Mouse (Mus musculus): ENCODE measurements around the gene Galc.
"Not testable (repeated sequence)": the region's sequence is repeated elsewhere in the genome, so short reads cannot be mapped to it uniquely, and the experiment has no call there.

Gene Galc

DNA sequence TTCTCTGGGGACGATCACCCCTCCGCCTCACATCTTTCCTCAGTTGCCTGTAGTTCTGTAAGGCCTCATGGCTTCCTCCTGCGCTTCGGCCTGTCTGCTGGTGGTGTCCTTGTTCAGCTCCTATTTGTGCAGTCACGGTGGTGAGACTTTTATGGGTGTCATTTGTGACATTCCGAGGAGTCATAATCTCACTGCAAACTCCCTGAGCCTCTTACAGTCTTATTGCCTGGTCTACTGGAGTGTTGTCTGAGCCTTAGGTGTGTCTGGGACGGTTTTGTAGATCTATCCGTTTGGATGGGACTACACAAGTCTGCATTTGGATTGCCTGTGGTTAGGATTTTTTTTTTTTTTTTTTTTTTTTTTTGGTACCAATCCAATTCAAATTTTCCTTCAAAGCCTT lies 8.9 kb downstream of the Galc start:
- DNase-seq, result no peak

DNA sequence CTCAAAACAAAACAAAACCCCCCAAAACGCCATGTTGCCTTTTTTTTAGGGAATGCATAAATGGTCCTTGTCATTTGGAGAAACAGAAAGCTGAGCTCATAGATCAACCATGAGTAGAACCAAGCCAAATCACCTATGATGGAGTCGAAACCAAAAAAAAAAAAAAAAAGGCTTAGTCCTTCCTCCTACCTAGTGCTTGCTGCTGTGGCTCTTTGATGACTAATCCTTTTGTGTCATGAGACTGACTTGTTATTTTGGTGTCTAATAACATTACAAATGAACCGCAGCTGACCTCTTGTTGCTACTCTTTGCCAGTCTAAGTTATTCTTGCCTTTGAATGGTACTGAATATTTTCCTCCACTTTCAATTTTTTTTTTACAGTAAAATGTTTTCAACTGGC lies 9.6 kb downstream of the Galc start:
- no peak for DNase-seq

DNA sequence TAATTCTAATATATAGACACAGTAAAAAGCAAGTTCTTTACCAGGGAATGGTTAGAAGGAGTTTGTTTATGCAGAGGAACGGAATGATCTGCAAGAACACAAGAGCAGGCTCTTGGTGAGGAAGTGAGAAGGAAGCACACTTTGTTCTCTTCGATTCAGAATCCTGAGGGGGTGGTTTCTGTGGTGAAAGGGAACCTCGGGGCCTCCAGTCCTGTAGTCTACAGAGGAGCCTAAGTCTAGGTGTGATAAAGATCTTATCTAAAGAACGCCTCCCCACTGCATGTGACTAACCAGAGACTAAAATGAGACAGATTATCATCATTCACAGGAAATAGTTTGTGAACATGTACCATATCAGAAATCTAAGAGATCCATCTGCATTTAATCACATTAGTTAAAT lies 12.4 kb downstream of the Galc start:
- DNase-seq, result no peak

DNA sequence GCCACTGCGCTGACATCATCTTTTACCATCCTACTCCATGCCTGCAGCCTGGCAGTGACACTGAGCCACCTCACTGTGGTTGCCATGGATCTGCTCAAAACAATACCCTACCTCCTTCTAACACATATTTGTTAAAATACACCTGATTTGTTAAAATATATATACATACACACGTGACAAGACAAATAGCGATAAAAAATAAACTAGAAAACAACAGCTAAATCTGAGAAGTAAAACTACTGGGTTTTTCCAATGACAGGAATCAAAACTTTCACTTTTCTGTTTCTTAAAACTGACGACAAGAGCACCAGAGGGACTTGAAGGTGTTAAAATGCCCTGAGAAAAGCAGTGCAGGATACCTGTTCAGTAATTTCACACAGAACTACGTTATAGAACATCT lies 14.4 kb downstream of the Galc start:
- no peak for DNase-seq

DNA sequence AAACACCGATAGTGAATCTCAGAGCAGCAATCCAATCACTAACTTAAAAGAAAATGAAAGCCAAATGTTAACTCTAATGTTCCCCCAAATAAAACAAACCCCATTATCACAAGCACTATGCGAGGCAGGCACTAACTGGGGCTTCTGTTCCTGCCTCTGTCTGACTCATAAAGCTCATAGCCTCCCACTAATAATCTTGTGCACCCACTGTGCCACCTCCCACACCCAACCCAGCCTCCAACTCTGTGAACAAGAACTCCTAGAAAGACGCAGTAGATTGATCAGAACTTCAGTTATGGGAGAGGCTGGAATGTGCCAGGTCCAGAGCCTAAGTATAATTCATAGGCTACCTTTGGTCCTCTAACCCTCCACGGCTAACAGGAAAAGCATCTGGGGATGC lies 15.1 kb downstream of the Galc start:
- DNase-seq, result no peak

DNA sequence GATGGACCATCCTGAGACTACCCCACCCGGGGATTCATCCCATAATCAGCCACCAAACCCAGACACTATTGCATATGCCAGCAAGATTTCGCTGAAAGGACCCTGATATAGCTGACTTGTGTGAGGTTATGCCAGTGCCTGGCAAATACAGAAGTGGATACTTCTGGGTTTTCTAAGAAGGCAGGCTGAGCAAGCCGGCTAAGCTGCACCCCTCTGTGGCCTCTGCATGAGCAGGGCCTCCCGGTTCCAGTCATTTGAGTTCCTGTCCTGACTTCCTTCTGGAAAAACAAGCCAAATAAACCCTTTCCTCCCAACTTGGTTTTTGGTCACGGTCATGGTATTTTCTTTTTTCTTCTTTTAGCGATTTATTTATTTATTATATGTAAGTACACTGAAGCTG lies 20.8 kb downstream of the Galc start:
- DNase-seq, result not testable (repeated sequence)

DNA sequence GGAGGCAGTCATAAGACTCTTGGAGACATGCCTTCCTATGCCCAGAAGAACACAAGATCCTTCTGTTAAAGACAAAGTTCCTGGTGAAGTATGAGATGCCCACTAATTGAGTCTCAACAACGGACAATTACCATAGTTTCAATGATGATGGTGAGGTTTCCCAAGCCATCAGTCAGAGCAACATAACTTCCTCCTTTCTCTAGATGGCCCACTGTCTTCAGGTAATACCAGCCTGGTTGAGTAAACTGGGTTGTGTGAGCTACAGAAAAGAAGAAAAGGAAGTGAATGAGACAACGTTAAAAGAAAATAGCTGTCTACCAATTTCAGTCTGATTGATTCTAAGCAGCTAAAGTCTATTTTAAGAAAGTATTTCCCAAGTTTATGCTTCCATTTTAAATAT lies 32.2 kb downstream of the Galc start:
- DNase-seq, result no peak

DNA sequence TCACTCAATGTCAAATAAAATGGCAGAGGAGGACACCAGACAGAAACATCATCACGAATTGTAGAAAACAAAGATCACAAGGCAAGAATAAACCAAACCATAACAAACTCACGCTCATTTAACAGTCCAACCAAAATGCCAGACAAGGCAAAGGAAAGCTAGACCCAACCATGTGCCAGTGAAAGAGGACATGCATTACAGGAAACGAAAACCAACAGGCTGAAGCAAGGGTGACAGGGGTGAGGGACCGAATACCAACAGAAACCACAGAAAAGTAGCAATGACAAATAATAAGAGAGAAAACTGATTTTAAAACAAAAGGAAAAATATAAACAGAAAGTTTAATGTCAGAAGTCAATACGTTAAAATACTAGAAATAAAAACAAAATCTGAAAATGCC lies 36.0 kb downstream of the Galc start:
- no peak for DNase-seq

DNA sequence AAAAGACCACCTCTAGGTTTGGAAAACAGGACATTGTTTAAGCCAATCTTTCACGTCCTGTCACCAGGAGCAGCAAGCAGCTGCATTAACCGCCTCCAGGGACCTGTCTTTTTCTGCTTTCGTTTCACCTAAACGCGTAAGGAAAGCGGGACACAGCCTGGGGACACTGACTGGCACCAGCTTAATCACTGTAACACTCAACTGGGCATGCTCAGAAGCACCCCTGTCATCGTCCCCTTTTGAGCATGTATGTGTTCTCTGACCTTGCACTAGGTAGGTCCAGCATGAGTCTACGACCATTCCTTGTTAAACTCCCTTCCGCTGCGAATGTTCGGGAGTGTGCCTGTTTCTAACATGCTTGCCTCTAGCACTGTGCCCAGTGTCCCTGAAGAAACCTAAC lies 42.8 kb downstream of the Galc start:
- no peak for DNase-seq

DNA sequence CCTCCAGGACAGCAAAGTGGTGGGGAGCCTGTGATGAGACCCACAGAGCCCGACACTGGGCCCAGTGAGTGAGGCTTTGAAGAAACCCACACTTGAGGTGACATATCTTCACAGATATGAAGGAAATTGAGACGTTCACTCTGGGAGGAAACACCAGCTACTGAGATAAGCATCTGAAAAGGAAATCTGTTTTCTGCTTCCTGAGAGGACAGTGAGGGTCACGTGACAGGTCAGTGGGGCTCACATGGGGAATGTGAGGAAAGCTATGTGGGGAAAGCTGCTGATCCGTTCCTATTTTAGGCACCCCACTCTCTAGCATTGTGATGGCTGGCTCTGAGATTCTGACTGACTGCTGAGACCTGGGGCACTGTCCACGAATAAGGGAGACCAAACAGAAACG lies 43.7 kb downstream of the Galc start:
- DNase-seq, result no peak

DNA sequence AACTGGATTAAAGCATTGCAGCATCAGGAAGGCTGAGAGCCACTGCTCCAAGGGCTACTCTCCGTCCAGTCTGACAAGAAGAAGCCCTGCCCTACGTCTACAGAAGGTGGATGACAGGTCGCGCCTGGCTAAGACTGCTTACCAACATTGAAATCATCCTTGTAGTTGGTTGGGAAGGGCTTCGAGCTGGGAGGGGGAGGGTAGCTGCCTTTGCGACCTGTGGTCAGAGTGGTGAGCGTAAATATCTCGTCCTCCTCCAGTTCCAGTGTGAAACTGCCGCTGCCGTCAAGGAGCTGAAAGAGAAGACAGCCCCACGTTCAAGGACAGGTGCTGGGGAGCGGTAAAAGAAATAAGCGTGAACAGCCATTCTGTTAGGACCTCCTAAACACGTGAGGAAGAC lies 45.1 kb downstream of the Galc start:
- DNase-seq, result no peak

DNA sequence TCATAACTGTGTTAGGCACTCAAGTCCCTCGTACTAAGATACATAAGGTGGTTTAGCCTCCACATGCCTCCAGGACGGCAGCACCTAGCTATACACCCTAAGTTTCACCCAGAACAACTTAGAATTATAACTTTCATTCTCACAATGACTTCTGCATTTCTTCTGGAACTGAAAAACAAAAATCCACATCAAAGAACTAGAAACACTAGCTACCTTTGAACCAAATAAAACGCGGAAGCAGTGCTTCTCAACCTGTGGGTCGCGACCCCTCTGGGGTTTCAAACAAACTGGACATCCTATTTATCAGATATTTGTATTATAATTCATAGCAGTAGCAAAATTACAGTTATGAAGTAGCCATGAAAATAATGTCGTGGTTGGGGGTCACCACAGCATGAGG lies 45.5 kb downstream of the Galc start:
- no peak for DNase-seq

DNA sequence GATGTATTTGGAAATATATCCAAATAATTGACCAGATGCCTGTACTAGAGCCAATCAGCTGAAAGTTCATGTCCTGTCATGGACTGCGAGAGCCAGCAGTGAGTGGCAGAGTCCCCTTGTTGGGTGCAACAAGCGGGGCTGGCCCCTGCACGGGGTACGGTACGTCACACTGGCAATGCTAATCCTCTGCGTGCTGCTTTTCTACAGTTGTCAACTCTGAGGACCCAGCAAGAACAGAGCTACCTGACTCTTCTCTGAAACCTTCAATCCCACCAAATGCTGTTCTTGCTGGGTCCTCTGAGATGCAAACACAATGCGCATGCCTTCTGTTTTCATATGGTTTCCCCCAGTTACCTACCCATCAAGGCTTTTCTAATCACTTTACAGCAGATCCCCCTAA lies 45.9 kb downstream of the Galc start:
- DNase-seq, result no peak

DNA sequence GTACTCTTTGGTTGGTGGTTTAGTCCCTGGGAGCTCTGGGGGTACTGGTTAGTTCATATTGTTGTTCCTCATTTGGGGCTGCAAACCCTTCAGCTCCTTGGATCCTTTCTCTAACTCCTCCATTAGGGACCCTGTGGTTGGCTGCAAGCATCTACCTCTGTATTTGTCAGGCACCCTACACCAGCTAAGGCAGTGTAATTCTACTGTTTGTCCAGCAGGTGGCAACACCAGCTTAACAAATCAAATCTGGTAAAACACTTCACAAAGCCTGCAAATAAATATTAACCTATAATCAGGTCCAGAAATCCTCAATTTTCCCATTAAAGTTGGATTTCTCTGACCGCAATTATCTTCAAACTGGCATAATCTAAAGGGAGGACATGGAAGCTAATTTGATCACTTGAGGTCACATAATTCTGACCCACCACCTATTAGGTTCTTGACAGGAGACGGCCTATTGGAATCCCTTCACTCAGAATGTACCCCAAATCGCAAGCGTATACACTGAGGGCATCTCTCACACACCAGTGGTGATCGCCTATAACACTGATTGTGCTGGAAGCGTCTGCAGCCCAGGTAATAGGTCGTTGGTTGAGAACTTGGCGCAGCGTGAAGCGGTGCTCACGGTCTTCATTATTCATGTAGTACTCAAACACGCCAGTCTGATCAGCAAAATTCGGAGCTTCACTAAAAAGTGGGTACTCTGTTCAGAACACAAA lies 46.6 kb downstream of the Galc start:
- no peak for DNase-seq

DNA sequence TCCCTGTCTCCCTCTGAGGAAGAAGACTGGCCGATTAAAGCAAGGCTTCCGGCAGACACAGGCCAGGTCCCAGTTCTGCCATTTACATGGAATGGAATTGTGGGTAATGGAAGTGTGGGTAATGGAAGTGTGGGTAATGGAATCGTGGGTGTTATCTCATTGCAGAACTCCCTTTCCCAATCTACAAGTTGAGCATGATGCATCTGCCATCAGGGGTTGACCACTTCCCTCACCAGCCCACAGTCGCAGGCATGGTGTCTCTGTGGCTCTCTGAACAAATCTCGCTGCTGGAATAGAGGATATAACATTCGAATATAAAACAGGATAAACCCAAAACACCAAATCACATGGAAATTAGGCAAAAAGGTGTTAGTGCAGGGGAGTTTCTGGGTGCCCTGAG lies 48.8 kb downstream of the Galc start:
- DNase-seq, result no peak

DNA sequence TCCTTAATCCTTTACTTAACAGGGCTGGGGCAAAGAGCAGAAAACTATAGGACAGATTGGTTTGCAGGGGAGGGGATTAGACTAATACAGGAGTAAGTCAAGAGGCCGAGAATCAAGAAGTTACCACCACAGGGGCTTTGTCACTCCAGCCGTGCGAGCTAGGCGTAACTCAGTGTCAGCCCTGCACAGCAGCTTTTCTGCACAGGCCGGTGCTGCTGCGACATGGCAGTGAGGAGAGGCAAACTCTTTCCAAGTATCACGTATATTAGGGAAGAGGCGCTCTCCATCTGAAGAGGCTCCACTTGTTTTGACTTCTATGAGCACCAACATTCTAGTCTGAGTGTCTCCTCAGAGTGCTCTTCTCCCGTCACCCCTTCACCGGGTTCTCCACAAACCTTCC lies 51.2 kb downstream of the Galc start:
- no peak for DNase-seq

DNA sequence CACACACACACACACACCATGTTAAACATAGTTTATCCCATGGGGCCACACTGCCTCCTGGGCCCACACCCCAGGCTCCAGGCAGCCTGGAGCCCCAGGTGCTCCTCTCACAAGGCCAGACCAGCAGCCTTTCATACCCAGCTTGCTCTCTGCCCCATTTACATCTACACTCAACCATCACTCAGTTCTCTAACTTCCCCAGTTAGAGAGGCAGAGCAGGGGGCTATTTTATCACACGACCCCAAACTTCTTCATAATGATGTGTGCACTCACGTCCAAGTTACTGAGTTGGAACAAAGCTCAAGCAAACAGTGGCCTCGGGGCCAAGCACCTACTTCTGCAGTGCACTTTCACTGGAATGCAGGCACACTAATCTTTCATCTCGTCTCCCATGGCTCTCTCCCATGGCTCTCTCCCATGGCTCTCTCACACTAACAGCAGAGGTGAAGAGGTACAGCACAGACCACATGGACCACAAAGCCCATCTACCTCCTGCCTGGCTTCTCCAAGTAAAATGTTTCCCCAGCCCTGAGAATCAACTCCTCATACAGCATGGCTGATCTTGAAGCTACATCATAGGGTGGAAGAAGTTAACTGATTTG lies 53.7 kb downstream of the Galc start:
- DNase-seq, result no peak

DNA sequence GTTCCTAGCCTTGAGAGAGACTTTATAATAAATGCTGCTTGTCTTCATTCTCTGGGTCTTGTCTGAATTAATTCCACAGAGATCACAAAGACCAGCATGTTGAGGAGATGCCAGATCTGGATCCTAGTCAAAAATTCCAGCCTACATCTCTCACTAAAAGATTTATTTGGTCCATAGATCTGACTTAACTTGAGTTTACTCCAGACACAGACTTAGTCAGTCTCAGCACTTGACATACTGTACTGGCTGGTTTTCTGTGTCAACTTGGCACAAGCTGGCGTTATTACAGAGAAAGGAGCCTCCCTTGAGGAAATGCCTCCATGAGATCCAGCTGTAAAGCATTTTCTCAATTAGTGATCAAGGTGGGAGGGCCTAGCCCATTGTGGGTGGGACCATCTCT lies 61.9 kb downstream of the Galc start:
- no peak for DNase-seq

DNA sequence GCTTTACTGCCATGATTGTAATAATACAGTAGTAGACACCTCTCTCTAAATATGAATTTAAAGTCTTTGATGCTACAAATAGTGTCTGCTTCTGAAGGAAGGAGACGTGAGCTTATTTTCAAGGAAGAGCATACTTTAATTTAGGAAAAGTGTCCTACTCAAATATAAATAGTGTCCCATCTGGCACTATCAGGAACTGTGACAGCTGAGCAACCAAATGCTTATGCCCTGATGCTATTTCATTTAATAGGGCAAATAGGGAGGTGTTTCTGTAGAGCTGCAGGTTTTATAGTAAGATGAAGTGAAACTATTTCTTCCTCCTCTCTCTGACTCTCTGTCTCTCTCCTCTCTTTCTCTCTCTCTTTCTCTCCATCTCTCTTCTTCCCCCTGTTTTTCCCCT lies 69.1 kb downstream of the Galc start:
- no peak for DNase-seq

DNA sequence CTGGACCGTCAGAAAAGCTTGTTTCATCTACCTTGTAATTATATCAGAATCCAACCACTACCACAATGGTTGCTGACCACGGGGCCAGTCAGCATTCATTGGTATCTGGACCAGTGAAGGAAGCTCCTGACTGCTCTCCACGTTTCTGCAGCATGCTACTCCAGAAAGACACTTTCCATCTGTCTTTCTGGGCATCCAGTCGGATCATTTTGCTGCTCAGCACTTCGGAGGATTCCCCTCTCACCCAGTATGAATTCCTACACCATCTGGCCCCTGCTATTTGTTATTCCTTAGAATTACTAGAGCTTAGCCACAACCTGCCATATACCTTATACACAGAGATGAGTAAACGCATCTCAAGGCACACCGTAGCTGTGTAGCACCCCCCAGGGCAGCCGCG lies 70.2 kb downstream of the Galc start:
- DNase-seq, result no peak

DNA sequence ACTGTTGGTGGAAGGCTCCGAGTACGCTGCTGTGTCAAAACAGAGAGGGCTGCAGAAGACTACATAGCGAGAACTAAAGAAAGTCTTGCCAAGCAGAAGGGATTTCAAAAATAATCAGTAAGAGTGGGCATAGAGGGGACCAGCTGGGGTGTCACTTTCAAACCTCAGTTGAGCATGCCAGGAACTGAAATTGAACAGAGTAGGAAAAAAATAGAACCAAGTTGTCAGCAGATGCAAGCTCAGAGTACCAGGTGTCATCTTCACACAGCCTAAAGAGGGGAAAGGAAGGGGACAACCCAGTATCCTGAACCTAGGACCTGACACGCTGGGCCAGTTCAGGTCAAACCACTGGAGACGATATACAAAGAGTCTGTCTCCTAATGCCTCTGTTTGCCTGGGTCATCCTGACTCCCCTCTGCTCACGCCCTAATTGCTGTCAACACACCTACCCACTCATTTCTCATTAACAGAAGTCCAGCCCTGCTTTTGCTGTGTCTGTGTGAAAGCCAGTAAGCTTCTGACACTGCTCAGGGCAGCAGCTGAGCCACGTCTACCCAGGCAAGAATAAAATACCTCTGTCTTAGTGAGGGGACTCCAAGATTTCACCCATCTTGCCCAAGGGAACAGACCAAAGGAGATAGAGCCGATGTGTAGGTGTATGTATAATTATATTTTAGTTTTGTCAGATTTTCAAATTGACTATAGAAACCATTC lies 71.9 kb downstream of the Galc start:
- no peak for DNase-seq

DNA sequence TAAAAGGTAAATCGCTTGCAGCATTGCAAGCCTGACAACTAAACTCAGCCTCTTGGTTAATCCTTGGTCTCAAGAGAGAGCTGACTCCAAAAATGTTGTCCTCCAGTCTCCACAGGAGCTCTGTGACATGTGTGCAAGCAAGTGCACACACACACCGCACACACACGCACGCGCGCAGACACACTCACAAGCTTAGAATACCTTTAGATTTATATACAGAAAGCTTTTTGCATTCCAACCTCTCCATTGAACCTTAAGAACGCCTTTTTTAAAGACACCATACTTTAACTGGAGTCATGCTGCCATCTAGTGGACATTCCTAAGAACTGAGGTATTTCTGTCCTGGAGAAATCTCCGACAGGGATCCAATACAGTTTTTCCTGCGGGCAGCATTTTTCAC lies 77.5 kb downstream of the Galc start:
- peak; percentile 31 for DNase-seq

DNA sequence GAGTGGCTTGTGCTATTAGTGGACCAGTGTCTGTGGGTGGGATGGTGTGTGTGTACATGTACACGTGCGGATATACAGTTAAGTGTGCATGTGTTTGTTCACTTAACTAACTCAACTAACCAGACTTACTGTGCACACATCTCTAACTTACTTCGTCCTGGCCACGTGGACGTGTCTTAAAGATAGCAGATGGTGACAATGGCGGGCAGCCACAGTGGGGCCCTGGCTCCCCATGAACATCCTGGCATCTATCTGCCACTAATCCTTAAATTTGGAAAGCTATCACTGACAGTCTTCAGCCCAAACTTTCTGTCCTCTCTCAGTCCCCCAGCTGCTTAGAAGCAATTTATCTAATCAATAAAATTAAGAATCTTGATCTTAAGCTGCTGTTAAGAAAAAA lies 78.5 kb downstream of the Galc start:
- no peak for DNase-seq

DNA sequence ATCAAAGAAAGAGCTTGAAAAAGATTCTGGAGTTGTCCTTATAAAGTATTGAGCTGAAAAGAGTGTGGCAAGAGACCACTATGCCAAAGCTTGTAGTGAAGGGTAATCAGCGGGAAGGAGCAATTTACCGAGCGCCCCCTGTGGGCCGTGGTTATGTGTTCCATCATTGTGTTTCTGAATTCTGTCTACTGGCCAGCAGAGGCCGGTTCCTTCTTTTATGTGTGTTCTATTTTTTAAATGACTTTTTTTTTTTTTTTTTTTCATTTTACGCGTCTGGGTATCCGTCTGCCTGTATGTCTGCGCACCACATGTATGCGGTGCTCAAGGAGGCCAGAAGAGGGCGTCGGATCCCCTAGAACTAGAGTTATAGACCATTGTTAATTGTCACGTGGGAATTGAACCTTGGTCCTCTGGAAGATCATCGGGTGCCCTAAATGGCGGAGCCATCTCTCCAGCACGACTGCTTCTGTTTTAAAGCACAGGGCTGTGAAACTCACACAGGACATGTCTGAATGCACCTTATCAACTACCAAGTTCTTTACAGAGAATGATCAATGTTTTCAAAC lies 78.9 kb downstream of the Galc start:
- no peak for DNase-seq

All from right cerebral cortex, postnatal 14 days (tissue).